Mouse (Mus musculus): ENCODE measurements around the gene Asic2.
A peak's percentile ranks its signal among the peaks of the same experiment; 100 is the strongest.

Gene Asic2

GRCm38 (mm10) chr11:81954398-81954797, 13.9 kb downstream of the Asic2 start:
- no peak for DNase-seq

GRCm38 (mm10) chr11:81948021-81948420, 20.2 kb downstream of the Asic2 start:
- no peak for DNase-seq

GRCm38 (mm10) chr11:81942167-81942566, 26.1 kb downstream of the Asic2 start:
- no peak for DNase-seq

GRCm38 (mm10) chr11:81940988-81941387, 27.3 kb downstream of the Asic2 start:
- DNase-seq = peak; percentile 6

GRCm38 (mm10) chr11:81937516-81937915, 30.7 kb downstream of the Asic2 start:
- DNase-seq = no peak

- no peak for DNase-seq
Observed at GRCm38 (mm10) chr11:81926393-81926792, 41.9 kb downstream of the Asic2 start.

- no peak for DNase-seq
Observed at GRCm38 (mm10) chr11:81923626-81924025, 44.6 kb downstream of the Asic2 start.

GRCm38 (mm10) chr11:81923096-81923495, 45.2 kb downstream of the Asic2 start:
- no peak for DNase-seq

- no peak for DNase-seq
Observed at GRCm38 (mm10) chr11:81915501-81915900, 52.8 kb downstream of the Asic2 start.

GRCm38 (mm10) chr11:81913071-81913470, 55.2 kb downstream of the Asic2 start:
- DNase-seq = no peak

- no peak for DNase-seq
Observed at GRCm38 (mm10) chr11:81909397-81909894, 58.8 kb downstream of the Asic2 start.

GRCm38 (mm10) chr11:81908760-81909159, 59.5 kb downstream of the Asic2 start:
- DNase-seq = no peak

GRCm38 (mm10) chr11:81902318-81902717, 65.9 kb downstream of the Asic2 start:
- no peak for DNase-seq

- DNase-seq = no peak
Observed at GRCm38 (mm10) chr11:81897547-81898354, 70.5 kb downstream of the Asic2 start.

GRCm38 (mm10) chr11:81896511-81896910, 71.7 kb downstream of the Asic2 start:
- DNase-seq = no peak

- no peak for DNase-seq
Observed at GRCm38 (mm10) chr11:81871506-81872213, 96.6 kb downstream of the Asic2 start.

- DNase-seq = no peak
Observed at GRCm38 (mm10) chr11:81865661-81866382, 102.4 kb downstream of the Asic2 start.

GRCm38 (mm10) chr11:81860250-81860972, 107.8 kb downstream of the Asic2 start, which contains the start of gene 5530401A14Rik:
TSS of gene 5530401A14Rik (plus strand) at chr11:81860673.
- peak; percentile 14 for DNase-seq

- no peak for DNase-seq
Observed at GRCm38 (mm10) chr11:81847773-81848490, 120.3 kb downstream of the Asic2 start.

GRCm38 (mm10) chr11:81845686-81846036, 122.6 kb downstream of the Asic2 start:
- no peak for DNase-seq

GRCm38 (mm10) chr11:81845010-81845685, 123.1 kb downstream of the Asic2 start:
- peak; percentile 29 for DNase-seq

All from kidney, adult 9 months (tissue).